Comparison of ENCODE assay signal across 7 mouse cellular contexts in genomic region chr17:79975997-79976443, GRCm38 (mm10).
DNase-seq lines count a peak whose midpoint lies in the region; ATAC-seq lines count a peak whose summit lies in the region.

No protein-coding gene starts in this region.

- peak overlapping the region; percentile 24 for H3K4me3 ChIP-seq in midbrain, embryonic 14.5 days (replicated peaks; ENCODE audit: low read depth, low read length)

- H3K36me3 ChIP-seq in midbrain, embryonic 14.5 days (ENCODE audit: control insufficient read depth, insufficient read depth, low read length) = no peaks in the 10 kb centered on the region

- ATAC-seq in midbrain, embryonic 14.5 days (ENCODE audit: low FRiP score, low TSS enrichment) = peak; percentile 78

- no peak overlapping the region for H3K27ac ChIP-seq in midbrain, embryonic 14.5 days (replicated peaks; ENCODE audit: low read depth, low read length)

- H3K4me1 ChIP-seq in midbrain, embryonic 14.5 days (ENCODE audit: control insufficient read depth, insufficient read depth, low read length) = peaks cover 3% of the 10 kb centered on the region; the same call in 1 of the 2 replicates

- peak overlapping the region; percentile 50 for H3K4me2 ChIP-seq in midbrain, embryonic 14.5 days (ENCODE audit: low read length)

- peak; percentile 28 for DNase-seq in right cerebral cortex, adult 18-20 months
- DNase-seq in right cerebral cortex, postnatal 36 days (ENCODE audit: low spot score in 2 of 2) = no peak
- DNase-seq in embryo, embryonic 11 days = peak; percentile 59
- peak; percentile 70 for DNase-seq in induced T-regulatory cell, adult 2 months (ENCODE audit: low read depth)
- peak; percentile 69 for DNase-seq in midbrain, embryonic 14.5 days
- DNase-seq in cerebellum, postnatal 25 days = no peak
- no peak for DNase-seq in cerebellum, postnatal 36 days

- H3K27me3 ChIP-seq in midbrain, embryonic 14.5 days (ENCODE audit: control insufficient read depth, insufficient read depth, low read length) = no peaks in the 10 kb centered on the region

- 23% methylated on average over 11 of the region's 11 CpGs for WGBS in midbrain, embryonic 14.5 days

- no peaks in the 10 kb centered on the region for H3K9me3 ChIP-seq in midbrain, embryonic 14.5 days (ENCODE audit: control insufficient read depth, low read length)

- no peak overlapping the region for H3K9ac ChIP-seq in midbrain, embryonic 14.5 days (replicated peaks; ENCODE audit: low read length)

Comparison
In these comparisons a context has a peak if more than half of its experiments do, and no peak if none do; other contexts are left out.
1. DNase-seq: peak in right cerebral cortex, adult 18-20 months (single experiment), embryo, embryonic 11 days (single experiment), induced T-regulatory cell, adult 2 months (single experiment) and midbrain, embryonic 14.5 days (single experiment); none in right cerebral cortex, postnatal 36 days (0 of 2), cerebellum, postnatal 25 days (0 of 2) and cerebellum, postnatal 36 days (0 of 2).